Mouse (Mus musculus): ENCODE results near the gene Spen. TPM values are rescaled to one million over a fixed set of nuclear protein-coding genes. Genes with fewer than 3 reads are reported as not detected.
A peak's percentile ranks its signal among the peaks of the same experiment; 100 is the strongest.

Spen gene
- total RNA-seq, 1 experiment: 58.6 TPM

DNA sequence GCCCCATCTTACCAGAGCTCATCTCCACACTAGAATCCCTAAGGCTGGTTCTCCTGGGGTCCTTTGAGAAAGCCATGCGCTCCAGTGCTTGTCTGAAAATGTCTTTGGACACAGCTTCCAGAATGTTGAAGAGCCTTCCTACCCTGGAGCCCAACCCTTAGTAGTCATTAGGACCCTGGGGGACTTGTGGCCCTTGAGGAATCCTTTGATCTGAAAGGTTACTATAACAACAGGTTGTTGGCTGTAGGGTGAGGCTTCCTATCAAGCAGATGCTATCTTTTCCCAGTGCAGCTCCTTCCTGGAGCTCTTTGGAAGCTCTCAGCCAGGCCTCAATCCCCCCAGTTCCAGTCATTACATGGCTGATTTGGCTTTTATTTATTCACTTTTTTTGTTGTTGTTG, 102.4 kb downstream of the Spen start, which contains the start of gene Srarp:
TSS of gene Srarp (minus strand) at position 132 of the 400 bp plus-strand sequence.
- Histone ChIP-seq H3K36me3 (ENCODE audit: control insufficient read depth, insufficient read depth, low read length, poor library complexity, severe bottlenecking) (no peaks in the 10 kb centered on the region), H3K9ac (ENCODE audit: insufficient read depth, low read depth, low read length, poor library complexity, severe bottlenecking) (no peak within 1 kb of the TSS), H3K4me3 (ENCODE audit: insufficient read depth in 1 of 2, low read depth in 1 of 2, low read length in 2 of 2, poor library complexity in 1 of 2, severe bottlenecking in 1 of 2) (no peak within 1 kb of the TSS), H3K9me3 (ENCODE audit: control insufficient read depth, insufficient read depth, low read depth, low read length) (no peaks in the 10 kb centered on the region), H3K4me1 (ENCODE audit: control insufficient read depth in 2 of 2, insufficient read depth in 2 of 2, low read length in 2 of 2, poor library complexity in 1 of 2) (peaks cover 2 to 6% of the 10 kb centered on the region in 2 experiments; a peak in 2 of 4 replicates), H3K27ac (ENCODE audit: insufficient read depth, low read depth, low read length, poor library complexity, severe bottlenecking) (no peak within 1 kb of the TSS)
- in situ Hi-C loops (cut with MboI; ENCODE audit: low sequenced_read_pairs in 2 of 2, unreplicated experiment in 2 of 2): no loop called here
- DNase-seq (ENCODE audit: low read depth, low spot score): no peak
- TF ChIP-seq MAFK (IDR thresholded peaks at IDR 0.05; ENCODE audit: insufficient read depth, low read depth, low read length): no peak
- no peak for TF ChIP-seq ZNF384 (IDR thresholded peaks at IDR 0.05; ENCODE audit: low read depth, low read length)
- no peak for TF ChIP-seq ZC3H11A (IDR thresholded peaks at IDR 0.05; ENCODE audit: borderline replicate concordance, low read depth, low read length)

DNA sequence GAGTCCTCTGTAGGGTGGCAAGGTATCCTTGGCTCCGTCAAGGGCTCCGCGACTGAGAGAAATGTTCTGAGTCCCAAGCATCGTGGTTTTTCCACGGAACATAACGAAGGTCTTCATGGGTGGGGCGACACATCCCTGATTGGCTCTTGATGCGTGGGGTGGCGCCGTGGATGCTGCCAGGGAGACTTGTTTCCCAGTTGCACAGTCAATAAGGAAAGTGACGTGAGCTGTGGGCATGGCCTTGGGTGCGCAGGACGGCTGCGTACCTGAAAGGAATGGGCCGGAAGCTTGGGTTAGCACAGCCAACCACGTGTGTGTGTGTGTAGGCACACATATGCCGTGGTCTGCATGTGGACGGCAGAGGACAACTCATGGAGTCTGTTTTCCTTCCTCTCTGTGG, 105.2 kb downstream of the Spen start:
- Histone ChIP-seq H3K9ac (ENCODE audit: insufficient read depth, low read depth, low read length, poor library complexity, severe bottlenecking) (no peak overlapping the region), H3K4me1 (ENCODE audit: control insufficient read depth in 2 of 2, insufficient read depth in 2 of 2, low read length in 2 of 2, poor library complexity in 1 of 2) (no peaks in the 10 kb centered on the region), H3K36me3 (ENCODE audit: control insufficient read depth, insufficient read depth, low read length, poor library complexity, severe bottlenecking) (no peaks in the 10 kb centered on the region), H3K4me3 (ENCODE audit: insufficient read depth in 1 of 2, low read depth in 1 of 2, low read length in 2 of 2, poor library complexity in 1 of 2, severe bottlenecking in 1 of 2) (no peak overlapping the region; a peak in 1 of 4 replicates), H3K9me3 (ENCODE audit: control insufficient read depth, insufficient read depth, low read depth, low read length) (no peaks in the 10 kb centered on the region), H3K27ac (ENCODE audit: insufficient read depth, low read depth, low read length, poor library complexity, severe bottlenecking) (no peak overlapping the region)
- TF ChIP-seq ZNF384 (IDR thresholded peaks at IDR 0.05; ENCODE audit: low read depth, low read length) (no peak), ZC3H11A (IDR thresholded peaks at IDR 0.05; ENCODE audit: borderline replicate concordance, low read depth, low read length) (no peak), HCFC1 (IDR thresholded peaks at IDR 0.05; ENCODE audit: borderline replicate concordance, insufficient read depth, low read length) (no peak), MAFK (IDR thresholded peaks at IDR 0.05; ENCODE audit: insufficient read depth, low read depth, low read length) (no peak), CHD2 (IDR thresholded peaks at IDR 0.05; ENCODE audit: low read depth, low read length) (no peak)
- no peak for DNase-seq (ENCODE audit: low read depth, low spot score)
- in situ Hi-C loops (cut with MboI; ENCODE audit: low sequenced_read_pairs in 2 of 2, unreplicated experiment in 2 of 2): no loop called here

DNA sequence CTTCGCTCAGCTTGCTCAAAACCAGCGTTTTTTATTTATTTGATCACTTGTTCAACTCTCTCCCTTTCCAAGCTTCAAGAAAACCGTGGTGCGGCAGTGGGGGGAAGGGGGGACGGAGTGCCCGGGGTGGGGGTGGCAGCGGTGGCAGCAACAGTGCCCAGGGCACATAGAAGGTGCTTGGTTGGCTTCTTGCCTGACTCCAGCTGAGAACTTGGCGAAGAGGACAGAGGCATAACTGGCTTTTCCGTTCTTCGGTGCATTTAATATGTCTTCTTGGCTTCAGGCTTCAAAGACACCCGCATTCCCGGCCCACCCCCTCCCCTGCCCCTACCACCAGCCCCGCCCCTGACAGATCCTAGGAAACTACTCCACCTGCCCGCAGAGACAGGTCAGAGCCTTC, 105.7 kb downstream of the Spen start:
- in situ Hi-C loops (cut with MboI; ENCODE audit: low sequenced_read_pairs in 2 of 2, unreplicated experiment in 2 of 2): no loop called here
- TF ChIP-seq MAFK (IDR thresholded peaks at IDR 0.05; ENCODE audit: insufficient read depth, low read depth, low read length): no peak
- TF ChIP-seq ZC3H11A (IDR thresholded peaks at IDR 0.05; ENCODE audit: borderline replicate concordance, low read depth, low read length): no peak
- no peak for TF ChIP-seq HCFC1 (IDR thresholded peaks at IDR 0.05; ENCODE audit: borderline replicate concordance, insufficient read depth, low read length)
- TF ChIP-seq CHD2 (IDR thresholded peaks at IDR 0.05; ENCODE audit: low read depth, low read length): no peak
- no peak for TF ChIP-seq ZNF384 (IDR thresholded peaks at IDR 0.05; ENCODE audit: low read depth, low read length)
- H3K4me1 ChIP-seq (ENCODE audit: control insufficient read depth in 2 of 2, insufficient read depth in 2 of 2, low read length in 2 of 2, poor library complexity in 1 of 2): no peaks in the 10 kb centered on the region
- H3K36me3 ChIP-seq (ENCODE audit: control insufficient read depth, insufficient read depth, low read length, poor library complexity, severe bottlenecking): no peaks in the 10 kb centered on the region
- no peak overlapping the region for H3K27ac ChIP-seq (ENCODE audit: insufficient read depth, low read depth, low read length, poor library complexity, severe bottlenecking)
- DNase-seq (ENCODE audit: low read depth, low spot score): no peak
- no peaks in the 10 kb centered on the region for H3K9me3 ChIP-seq (ENCODE audit: control insufficient read depth, insufficient read depth, low read depth, low read length)
- H3K9ac ChIP-seq (ENCODE audit: insufficient read depth, low read depth, low read length, poor library complexity, severe bottlenecking): no peak overlapping the region
- no peak overlapping the region for H3K4me3 ChIP-seq (ENCODE audit: insufficient read depth in 1 of 2, low read depth in 1 of 2, low read length in 2 of 2, poor library complexity in 1 of 2, severe bottlenecking in 1 of 2)

DNA sequence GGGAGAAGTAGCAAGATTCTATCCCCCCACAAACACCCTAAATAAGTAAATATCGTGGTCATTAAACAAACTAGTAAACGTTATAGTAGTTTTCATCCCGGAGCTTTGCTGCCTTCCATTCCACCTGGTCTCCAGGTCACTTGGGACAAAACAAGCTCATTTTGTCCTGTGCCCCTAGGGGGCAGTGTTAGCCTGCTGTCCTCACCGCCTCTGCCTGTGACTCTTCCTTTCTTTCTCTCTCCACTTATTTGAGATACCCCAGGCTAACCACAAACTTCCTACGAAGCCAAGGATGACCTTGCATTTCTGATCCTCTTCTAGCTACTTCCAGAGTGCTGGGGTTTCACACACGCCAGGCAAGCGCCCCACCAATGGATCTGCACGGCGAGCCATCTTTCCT, 107.4 kb downstream of the Spen start:
- in situ Hi-C loops (cut with MboI; ENCODE audit: low sequenced_read_pairs in 2 of 2, unreplicated experiment in 2 of 2): no loop called here
- Histone ChIP-seq H3K36me3 (ENCODE audit: control insufficient read depth, insufficient read depth, low read length, poor library complexity, severe bottlenecking) (no peaks in the 10 kb centered on the region), H3K9ac (ENCODE audit: insufficient read depth, low read depth, low read length, poor library complexity, severe bottlenecking) (no peak overlapping the region), H3K4me3 (ENCODE audit: insufficient read depth in 1 of 2, low read depth in 1 of 2, low read length in 2 of 2, poor library complexity in 1 of 2, severe bottlenecking in 1 of 2) (no peak overlapping the region), H3K4me1 (ENCODE audit: control insufficient read depth in 2 of 2, insufficient read depth in 2 of 2, low read length in 2 of 2, poor library complexity in 1 of 2) (peaks cover 0 to 7% of the 10 kb centered on the region in 2 experiments; a peak in 1 of 4 replicates), H3K27ac (ENCODE audit: insufficient read depth, low read depth, low read length, poor library complexity, severe bottlenecking) (no peak overlapping the region), H3K9me3 (ENCODE audit: control insufficient read depth, insufficient read depth, low read depth, low read length) (no peaks in the 10 kb centered on the region)
- DNase-seq (ENCODE audit: low read depth, low spot score): no peak
- no peak for TF ChIP-seq CHD2 (IDR thresholded peaks at IDR 0.05; ENCODE audit: low read depth, low read length)

DNA sequence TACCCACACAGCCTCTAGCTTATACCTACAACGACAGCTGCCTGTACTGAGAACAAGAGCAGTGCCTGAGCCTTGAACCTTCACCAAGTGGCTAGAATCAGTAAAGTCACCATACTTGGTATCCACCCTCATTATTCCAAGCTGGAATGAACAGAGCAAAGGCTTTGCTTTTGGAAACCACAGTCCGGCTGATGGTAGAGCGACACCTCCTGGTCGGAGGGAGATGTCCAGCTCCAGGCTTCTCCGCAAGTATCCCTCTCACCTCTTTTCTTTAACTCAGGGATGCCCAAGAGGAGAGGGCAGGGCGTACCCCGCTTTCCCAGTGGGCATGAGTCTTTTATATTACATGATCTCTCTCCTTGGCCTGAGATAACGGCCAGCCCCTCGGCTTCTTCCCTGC, 108.5 kb downstream of the Spen start:
- in situ Hi-C loops (cut with MboI; ENCODE audit: low sequenced_read_pairs in 2 of 2, unreplicated experiment in 2 of 2): no loop called here
- Histone ChIP-seq H3K4me1 (ENCODE audit: control insufficient read depth in 2 of 2, insufficient read depth in 2 of 2, low read length in 2 of 2, poor library complexity in 1 of 2) (peaks cover 0 to 11% of the 10 kb centered on the region in 2 experiments; a peak in 1 of 4 replicates), H3K36me3 (ENCODE audit: control insufficient read depth, insufficient read depth, low read length, poor library complexity, severe bottlenecking) (no peaks in the 10 kb centered on the region), H3K9me3 (ENCODE audit: control insufficient read depth, insufficient read depth, low read depth, low read length) (no peaks in the 10 kb centered on the region), H3K4me3 (ENCODE audit: insufficient read depth in 1 of 2, low read depth in 1 of 2, low read length in 2 of 2, poor library complexity in 1 of 2, severe bottlenecking in 1 of 2) (no peak overlapping the region), H3K27ac (ENCODE audit: insufficient read depth, low read depth, low read length, poor library complexity, severe bottlenecking) (no peak overlapping the region), H3K9ac (ENCODE audit: insufficient read depth, low read depth, low read length, poor library complexity, severe bottlenecking) (no peak overlapping the region)
- no peak for TF ChIP-seq HCFC1 (IDR thresholded peaks at IDR 0.05; ENCODE audit: borderline replicate concordance, insufficient read depth, low read length)
- no peak for TF ChIP-seq ZNF384 (IDR thresholded peaks at IDR 0.05; ENCODE audit: low read depth, low read length)
- no peak for TF ChIP-seq ZC3H11A (IDR thresholded peaks at IDR 0.05; ENCODE audit: borderline replicate concordance, low read depth, low read length)
- no peak for TF ChIP-seq MAFK (IDR thresholded peaks at IDR 0.05; ENCODE audit: insufficient read depth, low read depth, low read length)
- TF ChIP-seq CHD2 (IDR thresholded peaks at IDR 0.05; ENCODE audit: low read depth, low read length): no peak
- peak; percentile 63 for DNase-seq (ENCODE audit: low read depth, low spot score)
